Comparison of ENCODE assay signal across 11 mouse cellular contexts in the genomic region with DNA sequence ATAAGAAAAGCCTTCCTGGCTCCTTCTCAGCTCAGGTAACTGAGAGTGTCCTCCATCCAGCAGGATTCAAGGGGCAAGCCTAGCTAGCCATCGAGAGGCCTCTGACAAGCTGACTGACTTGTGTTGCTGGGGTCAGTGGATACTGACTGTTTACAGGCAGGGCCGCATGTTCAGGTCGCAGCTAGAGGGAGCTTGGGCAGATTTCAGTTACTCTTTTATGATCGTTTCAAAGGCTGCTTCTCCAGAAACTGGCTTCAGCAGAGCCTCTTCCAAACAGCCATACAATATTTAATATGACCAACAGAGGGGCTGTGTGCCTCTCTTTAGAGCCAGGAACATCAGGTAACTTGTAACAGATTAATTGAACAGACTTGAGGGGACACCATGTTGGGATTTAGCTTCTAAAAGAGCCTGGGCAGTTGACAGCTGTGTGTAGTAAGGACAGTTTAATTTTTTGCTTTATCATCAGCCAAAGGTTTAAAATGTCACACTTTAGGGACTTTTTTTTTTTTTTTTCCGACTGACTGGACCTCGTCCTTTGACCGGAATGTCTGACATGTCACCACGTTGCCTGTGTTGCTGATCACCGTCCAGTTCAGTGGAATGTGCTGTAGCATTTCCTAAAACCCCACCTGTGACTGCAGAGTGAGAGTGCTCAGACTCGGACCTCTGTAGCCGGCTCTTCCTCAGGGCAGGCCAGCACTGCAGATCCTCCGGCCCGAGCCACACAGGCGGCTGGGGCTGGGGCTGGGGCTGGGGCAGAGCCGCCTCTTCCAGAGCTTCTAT. TPM values are rescaled to one million over a fixed set of nuclear protein-coding genes. Genes with fewer than 3 reads are reported as not detected.
DNase-seq lines count a peak whose midpoint lies in the region; ATAC-seq lines count a peak whose summit lies in the region.
"Had no signal": no experiment of that assay in that cellular context is flagged by ENCODE, and none has a peak within 500 bp of the region (broad histone marks: within the 10 kb centered on the region; RNA-seq: fewer than 3 reads in every experiment).

No protein-coding gene starts in this region.

- H3K4me2 ChIP-seq in heart, embryonic 15.5 days, result peak overlapping the region; percentile 29
- no peak overlapping the region for H3K4me2 ChIP-seq in liver, embryonic 15.5 days
- no peak overlapping the region for H3K4me2 ChIP-seq in forebrain, embryonic 15.5 days (replicated peaks)
- H3K4me2 ChIP-seq: hindbrain, embryonic 12.5 days; midbrain, embryonic 15.5 days; stomach, embryonic 15.5 days had no signal

- peak overlapping the region; percentile 42 for H3K27ac ChIP-seq in heart, embryonic 15.5 days
- peak overlapping the region; percentile 45 for H3K27ac ChIP-seq in liver, embryonic 15.5 days (replicated peaks)
- H3K27ac ChIP-seq in forebrain, embryonic 15.5 days (replicated peaks), result no peak overlapping the region
- H3K27ac ChIP-seq: hindbrain, embryonic 12.5 days; midbrain, embryonic 15.5 days; stomach, embryonic 15.5 days had no signal

- H3K9ac ChIP-seq in heart, embryonic 15.5 days, result no peak overlapping the region
- H3K9ac ChIP-seq in liver, embryonic 15.5 days, result no peak overlapping the region
- H3K9ac ChIP-seq in forebrain, embryonic 15.5 days (replicated peaks), result no peak overlapping the region
- H3K9ac ChIP-seq: hindbrain, embryonic 12.5 days; midbrain, embryonic 15.5 days; stomach, embryonic 15.5 days had no signal

- no peak overlapping the region for H3K4me3 ChIP-seq in heart, embryonic 15.5 days
- no peak overlapping the region for H3K4me3 ChIP-seq in liver, embryonic 15.5 days (replicated peaks)
- H3K4me3 ChIP-seq in forebrain, embryonic 15.5 days, result no peak overlapping the region
- H3K4me3 ChIP-seq: hindbrain, embryonic 12.5 days; midbrain, embryonic 15.5 days; stomach, embryonic 15.5 days had no signal

- peaks cover 28% of the 10 kb centered on the region for H3K4me1 ChIP-seq in heart, embryonic 15.5 days (replicated peaks)
- H3K4me1 ChIP-seq in liver, embryonic 15.5 days (replicated peaks), result peaks cover 10% of the 10 kb centered on the region; the same call in 1 of the 2 replicates
- peaks cover 12% of the 10 kb centered on the region for H3K4me1 ChIP-seq in forebrain, embryonic 15.5 days
- H3K4me1 ChIP-seq: hindbrain, embryonic 12.5 days; midbrain, embryonic 15.5 days; stomach, embryonic 15.5 days had no signal

- 37% methylated on average over 15 of the region's 15 CpGs for WGBS in heart, embryonic 15.5 days
- WGBS in liver, embryonic 15.5 days (ENCODE audit: insufficient replicate concordance), result 72% methylated on average over 15 of the region's 15 CpGs
- WGBS in forebrain, embryonic 15.5 days, result 84% methylated on average over 15 of the region's 15 CpGs

- ATAC-seq in heart, embryonic 15.5 days (replicated peaks; ENCODE audit: insufficient number of reproducible peaks, insufficient read depth, low FRiP score, low read depth), result no peak
- peak; percentile 20; the same call in 1 of the 2 replicates for ATAC-seq in liver, embryonic 15.5 days (ENCODE audit: insufficient read depth)
- no peak for ATAC-seq in forebrain, embryonic 15.5 days (replicated peaks)
- ATAC-seq: midbrain, embryonic 15.5 days had no signal

- no peaks in the 10 kb centered on the region for H3K27me3 ChIP-seq in heart, embryonic 15.5 days
- H3K27me3 ChIP-seq in liver, embryonic 15.5 days, result no peaks in the 10 kb centered on the region
- no peaks in the 10 kb centered on the region for H3K27me3 ChIP-seq in forebrain, embryonic 15.5 days
- H3K27me3 ChIP-seq: hindbrain, embryonic 12.5 days; midbrain, embryonic 15.5 days; stomach, embryonic 15.5 days had no signal

- H3K9me3 ChIP-seq in heart, embryonic 15.5 days (replicated peaks), result no peaks in the 10 kb centered on the region
- no peaks in the 10 kb centered on the region for H3K9me3 ChIP-seq in liver, embryonic 15.5 days (replicated peaks)
- H3K9me3 ChIP-seq in forebrain, embryonic 15.5 days, result no peaks in the 10 kb centered on the region
- H3K9me3 ChIP-seq: hindbrain, embryonic 12.5 days; midbrain, embryonic 15.5 days; stomach, embryonic 15.5 days had no signal

- H3K36me3 ChIP-seq in heart, embryonic 15.5 days, result peaks cover 44% of the 10 kb centered on the region
- H3K36me3 ChIP-seq in liver, embryonic 15.5 days (replicated peaks), result peaks cover 61% of the 10 kb centered on the region
- H3K36me3 ChIP-seq in forebrain, embryonic 15.5 days, result peaks cover 57% of the 10 kb centered on the region

- DNase-seq in kidney, adult 8-10 months, result peak; percentile 45 to 49
- no peak for DNase-seq in kidney, adult 18-20 months
- peak; percentile 17 for DNase-seq in NIH3T3 (ENCODE audit: low read depth)
- no peak for DNase-seq in neural tube, embryonic 10.5 days (ENCODE audit: extremely low spot score, low spot score)
- DNase-seq: right cerebral cortex, postnatal 25 days had no signal

RNA-seq across cellular contexts. Expression of a gene that starts 24.8 kb away (rescaled TPM):
- 59.4 and 63.7 TPM in 2 replicates for polyA plus RNA-seq in heart, embryonic 15.5 days (2015; fragmentation: Nextera tagmentation; extraction: Ambion mirVana)
- 20.4 and 23.0 TPM in 2 replicates for polyA plus RNA-seq in liver, embryonic 15.5 days (2015; fragmentation: Nextera tagmentation; extraction: Ambion mirVana)
- 67.2 and 80.1 TPM in 2 replicates for polyA plus RNA-seq in forebrain, embryonic 15.5 days (2015; fragmentation: Nextera tagmentation; extraction: Ambion mirVana)

RNA-seq across cellular contexts. Expression of a gene that starts 25.9 kb away (rescaled TPM):
- 22.7 and 28.5 TPM in 2 replicates for polyA plus RNA-seq in heart, embryonic 15.5 days (2015; fragmentation: Nextera tagmentation; extraction: Ambion mirVana)
- 22.1 and 27.5 TPM in 2 replicates for polyA plus RNA-seq in liver, embryonic 15.5 days (2015; fragmentation: Nextera tagmentation; extraction: Ambion mirVana)
- polyA plus RNA-seq in forebrain, embryonic 15.5 days (2015; fragmentation: Nextera tagmentation; extraction: Ambion mirVana), result 51.1 and 55.4 TPM in 2 replicates

RNA-seq across cellular contexts. Expression of a gene that starts 26.0 kb away (rescaled TPM):
- polyA plus RNA-seq in heart, embryonic 15.5 days (2015; fragmentation: Nextera tagmentation; extraction: Ambion mirVana), result 1.6 and 2.5 TPM in 2 replicates
- polyA plus RNA-seq in liver, embryonic 15.5 days (2015; fragmentation: Nextera tagmentation; extraction: Ambion mirVana), result 3.2 and 4.0 TPM in 2 replicates
- polyA plus RNA-seq in forebrain, embryonic 15.5 days (2015; fragmentation: Nextera tagmentation; extraction: Ambion mirVana), result 1.0 and 1.1 TPM in 2 replicates

Comparison
In these comparisons a context has a peak if more than half of its experiments do, and no peak if none do; other contexts are left out.
1. DNase-seq: peak in kidney, adult 8-10 months (2 of 2) and NIH3T3 (single experiment); none in kidney, adult 18-20 months (single experiment) and neural tube, embryonic 10.5 days (single experiment).